Comparison of ENCODE assay signal across 24 mouse cellular contexts in the genomic region with DNA sequence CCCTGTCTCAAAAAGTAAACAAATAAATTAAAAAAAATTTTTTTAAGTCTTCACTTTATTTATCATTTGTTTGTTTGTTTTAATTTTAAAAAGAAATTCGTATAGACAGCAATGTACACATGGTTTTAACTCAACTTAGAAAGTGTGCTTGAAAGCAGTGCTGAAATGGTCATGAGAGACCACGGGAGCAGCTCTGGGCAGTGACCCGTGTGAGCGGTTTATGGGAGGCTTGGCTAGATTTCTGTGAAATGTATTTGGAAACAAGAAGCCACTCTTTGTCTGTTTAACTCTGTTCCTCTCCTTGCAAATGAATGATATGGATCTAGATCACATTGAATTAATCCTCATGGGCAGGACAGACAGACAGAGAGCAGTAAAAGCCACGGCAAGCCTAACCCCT. TPM values are rescaled to one million over a fixed set of nuclear protein-coding genes. Genes with fewer than 3 reads are reported as not detected.
"Had no signal": no experiment of that assay in that cellular context is flagged by ENCODE, and none has a peak within 500 bp of the region (broad histone marks: within the 10 kb centered on the region; RNA-seq: fewer than 3 reads in every experiment).

No protein-coding gene starts in this region.

- H3K4me3 ChIP-seq: heart, embryonic 10.5 days; heart, embryonic 12.5 days; hindbrain, embryonic 10.5 days; hindbrain, embryonic 12.5 days; intestine, embryonic 15.5 days; layer of hippocampus, adult 2 months; left cerebral cortex, adult 2 months; limb, embryonic 10.5 days; limb, embryonic 12.5 days; liver, embryonic 13.5 days; liver, embryonic 15.5 days had no signal

- H3K27ac ChIP-seq: heart, embryonic 10.5 days; hindbrain, embryonic 10.5 days; hindbrain, embryonic 12.5 days; hindbrain, embryonic 14.5 days; intestine, embryonic 15.5 days; layer of hippocampus, adult 2 months; left cerebral cortex, adult 2 months; limb, embryonic 10.5 days; limb, embryonic 12.5 days; liver, embryonic 13.5 days; liver, embryonic 15.5 days had no signal

- H3K9me3 ChIP-seq: heart, embryonic 10.5 days; hindbrain, embryonic 12.5 days; intestine, embryonic 15.5 days; limb, embryonic 10.5 days; limb, embryonic 12.5 days; liver, embryonic 13.5 days; liver, embryonic 15.5 days had no signal

- H3K27me3 ChIP-seq: heart, embryonic 12.5 days; hindbrain, embryonic 12.5 days; intestine, embryonic 15.5 days; limb, embryonic 12.5 days; liver, embryonic 13.5 days; liver, embryonic 15.5 days had no signal

- H3K4me1 ChIP-seq: heart, embryonic 10.5 days; heart, embryonic 12.5 days; hindbrain, embryonic 10.5 days; hindbrain, embryonic 12.5 days; intestine, embryonic 15.5 days; limb, embryonic 10.5 days; limb, embryonic 12.5 days; liver, embryonic 13.5 days; liver, embryonic 15.5 days had no signal

- H3K9ac ChIP-seq: heart, embryonic 12.5 days; hindbrain, embryonic 12.5 days; hindbrain, embryonic 14.5 days; intestine, embryonic 15.5 days; limb, embryonic 12.5 days; liver, embryonic 13.5 days; liver, embryonic 15.5 days; liver, postnatal 0 days had no signal

- ATAC-seq: hindbrain, embryonic 16.5 days; inflammation-experienced regulatory T-cells, adult 6 months; intestine, embryonic 15.5 days; intestine, postnatal 0 days; liver, postnatal 0 days had no signal

- H3K4me2 ChIP-seq: heart, embryonic 12.5 days; hindbrain, embryonic 12.5 days; hindbrain, embryonic 14.5 days; intestine, embryonic 15.5 days; limb, embryonic 12.5 days; liver, embryonic 11.5 days; liver, embryonic 13.5 days; liver, embryonic 15.5 days had no signal

- DNase-seq: gastrocnemius, postnatal 14 days; gastrocnemius, postnatal 36 days; heart, adult 18-20 months; heart, postnatal 10 days; heart, postnatal 4 days; liver; liver, embryonic 13.5 days; liver, postnatal 0 days; lung, adult 2 months had no signal

- H3K36me3 ChIP-seq: heart, embryonic 10.5 days; heart, embryonic 12.5 days; hindbrain, embryonic 10.5 days; hindbrain, embryonic 12.5 days; intestine, embryonic 15.5 days; limb, embryonic 10.5 days; limb, embryonic 12.5 days; liver, embryonic 13.5 days; liver, embryonic 15.5 days had no signal

RNA-seq across cellular contexts. Expression of a gene that starts 59.3 kb away (rescaled TPM):
- polyA plus RNA-seq: intestine, postnatal 0 days had no signal
